Mouse (Mus musculus) spleen, adult 2 months (tissue): ENCODE results near the gene Mgat4a.

Experiments used
- CTCF ChIP-seq: fragments of 200-500 bp; IDR thresholded peaks from 2 replicates; pipeline ENCODE4 v1.5.1; 2011; ENCODE audit warnings: mild to moderate bottlenecking, inconsistent platforms; ENCODE audit not compliant: insufficient read depth, insufficient read length, insufficient replicate concordance; ENCODE audit errors: extremely low read depth
- POLR2A ChIP-seq: fragments of 200-500 bp; IDR thresholded peaks from 2 replicates; pipeline ENCODE4 v1.6.1; 2011; ENCODE audit warnings: low read depth, low read length, inconsistent platforms

GRCm38 (mm10) chr1:37408059-37408458 lies 132.8 kb downstream of the Mgat4a start:
- TF ChIP-seq CTCF = no peak
- no peak for TF ChIP-seq POLR2A
